Mouse (Mus musculus): Measurements from ENCODE around the gene Mapk8ip2.

Gene Mapk8ip2

GRCm38 (mm10) chr15:89452906-89453864 lies 528 bp upstream of the Mapk8ip2 start:
- peak; percentile 89 to 90 for DNase-seq

DNA sequence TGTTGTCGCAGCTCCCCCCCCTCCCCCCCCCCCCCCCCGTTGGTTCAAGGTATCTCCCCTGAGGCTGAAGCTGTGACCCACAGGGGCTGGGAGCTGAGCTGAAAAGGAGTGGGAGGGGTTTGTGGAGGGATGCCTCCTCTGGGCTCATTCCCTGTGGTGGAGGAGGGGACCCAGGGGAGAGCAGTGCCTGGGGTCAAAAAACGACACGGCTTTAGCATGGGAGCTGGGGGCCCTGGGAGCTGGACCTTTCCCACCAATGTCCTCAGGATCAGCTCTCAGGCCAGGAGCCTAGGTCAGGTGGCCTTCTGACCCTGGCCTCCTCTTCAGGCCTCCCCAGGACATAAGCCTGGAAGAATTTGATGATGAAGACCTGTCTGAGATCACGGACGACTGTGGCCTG lies 1.1 kb downstream of the Mapk8ip2 start:
- no peak for DNase-seq

DNA sequence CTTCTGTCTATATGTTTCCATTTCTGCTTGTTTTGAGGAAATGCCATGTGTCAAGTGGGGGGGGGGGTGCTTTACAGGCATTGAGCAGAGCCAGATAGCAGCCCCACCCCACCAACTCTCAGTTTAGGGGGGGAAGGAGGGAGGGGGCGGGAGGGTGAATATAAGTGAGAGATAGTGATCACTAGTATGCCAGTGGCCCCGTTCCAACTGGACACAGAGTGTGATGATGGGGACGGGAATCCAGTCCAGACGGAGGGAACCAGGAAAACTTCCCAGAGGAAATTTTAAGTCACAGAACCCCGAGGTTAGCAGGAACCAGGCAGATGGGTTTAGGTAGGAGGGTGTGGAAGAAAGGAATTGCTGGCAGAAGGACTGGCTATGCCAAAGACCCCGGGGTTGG lies 1.9 kb downstream of the Mapk8ip2 start:
- no peak for DNase-seq

DNA sequence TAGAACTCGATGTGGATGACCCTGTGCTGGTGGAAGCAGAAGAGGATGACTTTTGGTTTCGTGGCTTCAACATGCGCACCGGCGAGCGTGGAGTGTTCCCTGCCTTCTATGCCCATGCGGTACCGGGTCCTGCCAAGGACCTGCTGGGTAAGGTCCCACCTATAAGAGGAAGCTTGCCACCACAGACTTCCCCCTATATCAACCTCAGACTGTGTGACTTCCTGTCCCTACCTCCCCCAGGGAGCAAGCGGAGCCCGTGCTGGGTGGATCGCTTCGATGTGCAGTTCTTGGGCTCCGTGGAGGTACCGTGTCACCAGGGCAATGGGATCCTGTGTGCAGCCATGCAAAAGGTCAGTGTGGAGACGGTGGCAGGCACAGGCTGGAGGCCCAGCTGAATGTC lies 5.2 kb downstream of the Mapk8ip2 start:
- no peak for DNase-seq

GRCm38 (mm10) chr15:89459821-89460220 lies 6.1 kb downstream of the Mapk8ip2 start:
- DNase-seq = no peak

GRCm38 (mm10) chr15:89460298-89460697 lies 6.6 kb downstream of the Mapk8ip2 start:
- DNase-seq = no peak

GRCm38 (mm10) chr15:89461321-89461720 lies 7.6 kb downstream of the Mapk8ip2 start:
- DNase-seq = no peak

DNA sequence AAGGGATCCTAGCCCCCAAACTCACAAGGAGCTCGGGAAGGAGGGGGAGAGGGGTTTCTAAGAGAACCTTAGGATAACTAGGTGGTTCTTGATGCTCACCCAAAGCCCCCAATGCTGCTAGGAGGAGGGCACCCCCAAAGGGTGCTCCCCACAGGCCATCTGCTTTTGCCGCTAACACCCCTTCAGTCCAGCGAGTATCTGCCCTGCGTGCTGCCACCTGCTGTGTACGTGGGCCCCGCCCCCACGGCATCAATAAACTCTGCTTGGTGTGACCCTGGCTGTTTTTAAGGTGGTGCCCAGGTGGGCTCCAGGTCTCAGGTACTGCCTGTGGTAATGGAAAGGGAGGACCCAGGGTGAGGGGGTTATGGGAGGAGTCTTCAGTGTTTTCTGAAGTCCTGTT lies 8.5 kb downstream of the Mapk8ip2 start:
- DNase-seq = no peak

- DNase-seq = peak; percentile 37 to 50
Measured at GRCm38 (mm10) chr15:89463334-89464235, 9.9 kb downstream of the Mapk8ip2 start.

- DNase-seq = no peak
Measured at GRCm38 (mm10) chr15:89465052-89465451, 11.3 kb downstream of the Mapk8ip2 start.

DNA sequence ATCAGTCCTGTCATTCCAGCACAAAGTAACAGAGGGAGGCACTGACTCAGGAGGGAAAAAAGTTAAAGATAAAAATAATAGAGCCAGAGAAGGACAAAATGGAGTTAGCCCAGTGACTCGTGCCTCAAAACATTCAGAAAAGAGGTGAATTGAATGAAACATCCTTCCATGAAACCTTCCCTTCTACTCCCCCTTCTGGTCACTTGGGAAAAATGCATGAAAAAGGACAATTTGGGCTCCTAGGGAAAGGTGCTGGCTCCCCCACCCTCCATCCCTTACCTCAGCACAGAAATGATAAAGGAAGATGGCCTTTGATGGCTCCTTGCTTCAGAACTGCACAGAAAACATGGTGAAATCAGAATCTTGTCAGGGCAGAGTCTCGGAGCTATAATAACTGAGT lies 14.9 kb downstream of the Mapk8ip2 start:
- no peak for DNase-seq

DNA sequence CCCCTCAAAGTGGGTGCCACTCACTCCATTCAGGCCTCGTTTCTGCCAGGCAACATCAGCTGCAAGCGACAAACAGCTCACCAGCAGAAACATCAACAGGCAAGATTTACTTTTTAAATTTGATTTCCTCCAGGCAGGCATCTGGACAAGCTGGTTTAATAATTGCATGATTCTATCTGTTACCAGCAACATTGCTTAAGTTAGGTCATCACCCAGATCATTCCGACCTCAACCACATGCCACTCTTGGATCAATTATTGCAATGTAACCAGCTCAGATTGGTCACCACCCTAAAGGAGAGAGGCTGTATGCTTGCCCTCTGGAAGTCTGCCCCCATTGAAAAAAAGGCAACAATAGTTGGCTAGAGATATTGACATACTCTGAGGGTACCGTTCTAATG lies 17.8 kb downstream of the Mapk8ip2 start:
- no peak for DNase-seq

GRCm38 (mm10) chr15:89473370-89473769 lies 19.7 kb downstream of the Mapk8ip2 start:
- no peak for DNase-seq

DNA sequence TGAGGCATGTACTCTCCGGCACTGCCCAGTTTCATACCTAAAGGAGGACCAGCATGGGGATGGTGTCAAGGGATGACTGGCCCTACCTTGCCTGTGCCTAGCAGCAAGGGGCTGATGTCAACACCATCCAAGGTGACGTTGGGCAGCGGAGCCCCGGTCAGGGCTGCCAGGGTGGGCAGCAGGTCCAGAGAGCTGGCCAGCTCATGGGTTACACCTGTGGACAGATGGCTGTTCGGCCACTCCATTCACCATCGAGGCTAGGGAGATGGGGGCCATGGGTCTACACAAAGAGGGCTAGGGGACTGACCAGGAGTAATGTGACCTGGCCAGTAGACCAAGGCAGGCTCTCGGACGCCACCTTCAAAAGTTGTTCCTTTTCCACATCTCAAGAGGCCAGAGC lies 20.2 kb downstream of the Mapk8ip2 start:
- DNase-seq = no peak

DNA sequence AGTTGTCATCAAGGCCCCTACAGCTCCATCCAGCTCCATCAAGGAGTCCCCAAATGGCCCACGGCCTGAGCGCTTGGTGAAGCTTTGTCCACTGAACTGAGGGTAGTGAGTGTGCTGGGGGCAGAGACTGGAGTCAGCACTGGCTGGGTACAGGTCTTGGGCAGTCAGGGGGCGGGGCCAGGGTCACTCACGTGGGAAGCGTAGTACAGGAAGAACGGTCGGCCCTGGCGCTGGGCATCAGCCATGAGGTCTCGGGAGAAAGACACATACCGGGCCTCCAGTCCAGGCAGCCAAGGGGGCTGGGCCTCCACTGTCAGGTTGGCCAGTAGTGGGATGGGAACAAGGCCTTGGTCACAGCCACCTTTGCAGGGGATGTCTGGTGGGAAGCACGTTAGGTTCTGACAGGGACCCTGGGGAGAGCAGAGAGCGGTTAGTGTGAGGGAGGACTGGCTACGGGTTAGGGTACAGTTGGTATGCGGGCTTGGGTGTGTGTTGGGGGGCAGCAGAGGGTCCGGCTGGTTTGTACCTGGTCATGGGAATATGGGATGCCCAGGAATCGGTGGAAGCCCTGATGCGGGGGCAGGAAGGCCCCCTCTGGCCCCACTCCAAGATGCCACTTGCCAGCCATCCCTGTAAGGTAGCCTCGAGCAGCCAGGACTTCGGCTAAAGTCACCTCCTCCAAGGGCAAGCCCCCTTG lies 21.0 kb downstream of the Mapk8ip2 start:
- no peak for DNase-seq

- DNase-seq = no peak
Measured at GRCm38 (mm10) chr15:89475293-89475600, 21.5 kb downstream of the Mapk8ip2 start.

GRCm38 (mm10) chr15:89475611-89476474 lies 22.1 kb downstream of the Mapk8ip2 start:
- DNase-seq = peak; percentile 92 to 96

DNA sequence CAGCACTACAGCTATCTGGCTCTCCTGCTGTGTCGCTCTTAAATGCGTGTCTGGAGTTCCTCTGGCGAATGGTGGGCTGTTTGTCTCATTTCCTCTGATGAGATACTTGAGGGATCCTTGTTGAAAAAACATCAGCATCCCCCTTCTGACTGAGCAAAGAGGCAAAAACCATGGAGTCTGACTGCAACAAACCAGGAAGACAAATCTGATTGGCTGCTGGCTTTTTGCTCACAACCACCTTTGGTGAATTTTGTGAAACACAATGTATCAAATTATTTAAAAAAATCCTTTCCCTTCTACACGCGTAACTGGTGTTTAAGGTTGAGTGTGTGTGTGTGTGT lies 22.7 kb downstream of the Mapk8ip2 start:
- no peak for DNase-seq

DNA sequence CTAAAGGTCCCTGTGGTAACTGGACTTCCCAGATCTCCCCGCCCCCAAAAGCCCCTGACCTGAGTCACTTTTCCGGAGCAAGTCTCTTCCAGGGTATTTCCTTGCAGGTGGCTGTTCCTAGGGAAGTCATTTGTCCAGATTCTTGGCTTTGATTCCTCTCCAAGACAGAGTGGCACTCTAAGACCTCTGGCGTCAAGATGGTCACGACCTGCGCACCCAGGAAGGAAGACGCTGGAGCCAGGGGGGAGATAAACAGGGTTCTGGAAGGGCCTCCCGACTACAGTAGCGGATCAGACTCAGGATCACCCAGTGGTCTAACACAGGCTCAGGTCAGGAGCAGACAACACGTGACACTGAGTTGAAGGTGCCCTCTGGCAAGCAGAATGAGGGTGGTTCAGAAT lies 23.4 kb downstream of the Mapk8ip2 start, which contains the start of gene Arsa:
Arsa (minus strand) TSS at position 335 of the 401 bp plus-strand sequence.
- peak; percentile 46 to 62 for DNase-seq

GRCm38 (mm10) chr15:89477806-89478205 lies 24.1 kb downstream of the Mapk8ip2 start:
- no peak for DNase-seq

- DNase-seq = no peak
Measured at GRCm38 (mm10) chr15:89478622-89479021, 24.9 kb downstream of the Mapk8ip2 start.

GRCm38 (mm10) chr15:89480584-89480983 lies 26.9 kb downstream of the Mapk8ip2 start:
- DNase-seq = peak in 1 of 2 experiments; percentile 48
